Mouse (Mus musculus) forebrain, embryonic 13.5 days (tissue): ENCODE measurements at regions not wholly inside any gene's neighbourhood (a gene's known extent, or its start where the extent isn't known, plus 50 kb on each side); places are given as distances from the start of the nearest gene placed in this dataset.

Source experiments
- ATAC-seq: fragments of 200-750 bp; cut with Nextera tagmentation; 2 replicates; pipeline ENCODE4 v1.8.0; 2017
- H3K27ac ChIP-seq: fragments of 300-500 bp; sonication (generic); 2 replicates; pipeline ENCODE4 v1.5.1; 2015; ENCODE audit warnings: inconsistent platforms, mild to moderate bottlenecking, moderate library complexity
- H3K27me3 ChIP-seq: fragments of 300-500 bp; sonication (generic); 2 replicates; pipeline ENCODE4 v1.6.1; 2015; ENCODE audit warnings: mild to moderate bottlenecking, inconsistent platforms
- H3K36me3 ChIP-seq: fragments of 300-500 bp; sonication (generic); 2 replicates; pipeline ENCODE4 v1.6.1; 2015; ENCODE audit warnings: mild to moderate bottlenecking, inconsistent platforms; ENCODE audit not compliant: poor library complexity, severe bottlenecking
- H3K4me1 ChIP-seq: fragments of 300-500 bp; sonication (generic); 2 replicates; pipeline ENCODE4 v1.6.1; 2015; ENCODE audit warnings: inconsistent platforms
- H3K4me2 ChIP-seq: fragments of 300-500 bp; sonication (generic); 2 replicates; pipeline ENCODE4 v1.6.1; 2015; ENCODE audit warnings: inconsistent platforms, mild to moderate bottlenecking, moderate library complexity
- H3K4me3 ChIP-seq: fragments of 300-500 bp; sonication (generic); 2 replicates; pipeline ENCODE4 v1.5.1; 2015; ENCODE audit warnings: mild to moderate bottlenecking, inconsistent platforms
- H3K9ac ChIP-seq: fragments of 300-500 bp; sonication (generic); 2 replicates; pipeline ENCODE4 v1.6.1; 2015; ENCODE audit warnings: mild to moderate bottlenecking, inconsistent platforms
- H3K9me3 ChIP-seq: fragments of 300-500 bp; sonication (generic); replicated peaks from 2 replicates; pipeline ENCODE4 v1.6.1; 2016; ENCODE audit warnings: inconsistent platforms
- WGBS: fragments of 180-500 bp; shearing (Covaris S2); methylation state at CpG from one replicate; pipeline ENCODE4 v1.1.7; 2015; 5-methylcytosine and 5-hydroxymethylcytosine counted together

DNA sequence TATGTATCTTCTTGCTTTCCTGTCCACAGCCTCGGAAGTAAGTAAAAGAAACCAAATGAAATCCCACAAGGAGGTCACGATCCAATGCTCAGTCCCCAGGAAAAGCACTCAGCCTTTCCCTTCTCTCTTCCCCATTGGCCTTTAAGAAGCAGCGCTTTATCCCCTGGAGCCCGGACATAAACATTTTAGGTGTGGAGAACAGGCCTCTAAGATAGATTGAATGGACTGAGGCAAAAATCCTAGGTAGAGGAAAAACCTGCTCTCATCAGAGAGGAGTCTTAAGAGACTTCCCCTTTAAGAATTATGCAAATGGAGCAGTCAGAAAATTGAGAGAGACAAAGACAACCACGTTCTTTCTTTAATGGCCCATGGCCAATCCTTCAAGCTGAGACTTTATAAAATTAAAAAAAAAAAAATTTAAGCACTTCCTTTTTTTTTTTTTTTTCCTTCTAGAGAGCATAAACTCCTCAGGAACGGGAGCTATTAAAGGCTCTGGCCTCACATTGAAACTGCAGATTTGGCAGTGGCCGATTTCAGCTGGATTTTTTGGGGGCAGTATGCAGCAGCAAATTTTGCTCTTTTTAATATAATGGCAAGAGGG lies 1020.5 kb downstream of the 9330182O14Rik start:
- H3K9me3 ChIP-seq: no peaks in the 10 kb centered on the region
- peak overlapping the region; percentile 36 for H3K4me3 ChIP-seq
- H3K36me3 ChIP-seq: no peaks in the 10 kb centered on the region
- H3K9ac ChIP-seq: peak overlapping the region; percentile 60
- H3K4me1 ChIP-seq: peaks cover 12% of the 10 kb centered on the region
- H3K4me2 ChIP-seq: peak overlapping the region; percentile 64
- 21% methylated on average over 7 of the region's 7 CpGs for WGBS
- no peaks in the 10 kb centered on the region for H3K27me3 ChIP-seq
- peak; percentile 57 for ATAC-seq
- H3K27ac ChIP-seq: no peak overlapping the region

DNA sequence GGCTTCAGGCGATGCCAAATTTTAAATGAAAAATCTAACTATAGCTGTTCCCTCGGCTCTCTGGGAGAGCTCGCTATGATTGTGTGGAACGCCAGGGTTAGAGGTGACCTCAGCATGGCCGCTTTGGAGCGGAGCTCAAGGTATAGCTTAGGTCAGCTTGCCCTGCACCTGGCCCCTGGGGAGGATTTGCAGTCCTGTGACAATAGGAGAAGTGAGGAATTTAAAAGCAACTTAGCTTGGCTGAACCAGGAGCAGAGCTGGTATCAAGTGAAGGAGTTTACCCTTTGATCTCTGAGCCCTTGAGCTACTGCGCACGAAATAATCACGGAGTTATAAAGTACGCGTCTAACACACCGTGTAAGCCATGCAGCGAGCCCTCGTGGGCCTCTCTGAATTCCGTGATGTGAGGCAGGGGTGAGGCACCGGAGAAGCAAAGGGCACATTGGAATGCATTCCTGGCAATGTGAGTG lies 1021.0 kb downstream of the 9330182O14Rik start:
- H3K4me3 ChIP-seq: peak overlapping the region; percentile 36
- H3K4me2 ChIP-seq: peak overlapping the region; percentile 64
- no peaks in the 10 kb centered on the region for H3K9me3 ChIP-seq
- H3K27ac ChIP-seq: no peak overlapping the region
- 3% methylated on average over 16 of the region's 16 CpGs for WGBS
- peak overlapping the region; percentile 60 for H3K9ac ChIP-seq
- no peaks in the 10 kb centered on the region for H3K36me3 ChIP-seq
- peaks cover 12% of the 10 kb centered on the region for H3K4me1 ChIP-seq
- H3K27me3 ChIP-seq: no peaks in the 10 kb centered on the region
- peak; percentile 79 for ATAC-seq

- Histone ChIP-seq H3K36me3 (no peaks in the 10 kb centered on the region), H3K4me1 (peaks cover 12% of the 10 kb centered on the region), H3K9ac (no peak overlapping the region), H3K27me3 (no peaks in the 10 kb centered on the region), H3K27ac (no peak overlapping the region), H3K4me3 (no peak overlapping the region), H3K9me3 (no peaks in the 10 kb centered on the region), H3K4me2 (no peak overlapping the region)
- no peak for ATAC-seq
Observed at GRCm38 (mm10) chr15:41157802-41158201, 1023.6 kb downstream of the 9330182O14Rik start.

- 0 out of 2 replicates have a peak, but pooled peaks cover 4% of the 10 kb centered on the region for H3K4me1 ChIP-seq
- H3K36me3 ChIP-seq: no peaks in the 10 kb centered on the region
- no peak for ATAC-seq
- H3K9me3 ChIP-seq: no peaks in the 10 kb centered on the region
- 0 out of 2 replicates have a peak overlapping the region, but pooled peaks have one; percentile 14 for H3K4me2 ChIP-seq
- WGBS: 27% methylated on average over 8 of the region's 8 CpGs
- no peak overlapping the region for H3K4me3 ChIP-seq
- no peaks in the 10 kb centered on the region for H3K27me3 ChIP-seq
- H3K27ac ChIP-seq: no peak overlapping the region
- no peak overlapping the region for H3K9ac ChIP-seq
Observed at GRCm38 (mm10) chr15:41162268-41162667, 1028.1 kb downstream of the 9330182O14Rik start.

DNA sequence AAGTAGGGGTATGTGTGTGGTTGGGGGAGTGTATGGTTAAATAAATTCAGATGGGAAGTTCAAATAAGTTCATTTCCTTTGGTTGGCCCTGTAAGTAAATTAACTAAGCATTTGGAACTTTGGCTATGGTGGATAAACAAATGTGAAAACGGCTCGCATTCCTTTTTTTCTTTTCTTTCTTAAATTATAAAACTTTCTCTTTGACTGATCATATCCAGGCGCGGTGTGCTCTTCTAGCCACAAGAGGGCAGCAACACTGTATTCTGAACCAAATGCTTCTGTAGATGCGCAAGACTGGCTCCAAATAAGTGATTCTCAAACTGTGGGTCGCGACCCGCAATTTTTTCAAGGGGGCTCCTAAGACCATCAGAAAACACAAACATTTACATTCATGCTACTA lies 1028.6 kb downstream of the 9330182O14Rik start:
- Histone ChIP-seq H3K4me2 (no peak overlapping the region), H3K4me3 (no peak overlapping the region), H3K9me3 (no peaks in the 10 kb centered on the region), H3K27me3 (no peaks in the 10 kb centered on the region), H3K9ac (no peak overlapping the region), H3K36me3 (no peaks in the 10 kb centered on the region), H3K27ac (no peak overlapping the region), H3K4me1 (0 out of 2 replicates have a peak, but pooled peaks cover 4% of the 10 kb centered on the region)
- 3% methylated on average over 8 of the region's 8 CpGs for WGBS
- peak; percentile 74 for ATAC-seq

DNA sequence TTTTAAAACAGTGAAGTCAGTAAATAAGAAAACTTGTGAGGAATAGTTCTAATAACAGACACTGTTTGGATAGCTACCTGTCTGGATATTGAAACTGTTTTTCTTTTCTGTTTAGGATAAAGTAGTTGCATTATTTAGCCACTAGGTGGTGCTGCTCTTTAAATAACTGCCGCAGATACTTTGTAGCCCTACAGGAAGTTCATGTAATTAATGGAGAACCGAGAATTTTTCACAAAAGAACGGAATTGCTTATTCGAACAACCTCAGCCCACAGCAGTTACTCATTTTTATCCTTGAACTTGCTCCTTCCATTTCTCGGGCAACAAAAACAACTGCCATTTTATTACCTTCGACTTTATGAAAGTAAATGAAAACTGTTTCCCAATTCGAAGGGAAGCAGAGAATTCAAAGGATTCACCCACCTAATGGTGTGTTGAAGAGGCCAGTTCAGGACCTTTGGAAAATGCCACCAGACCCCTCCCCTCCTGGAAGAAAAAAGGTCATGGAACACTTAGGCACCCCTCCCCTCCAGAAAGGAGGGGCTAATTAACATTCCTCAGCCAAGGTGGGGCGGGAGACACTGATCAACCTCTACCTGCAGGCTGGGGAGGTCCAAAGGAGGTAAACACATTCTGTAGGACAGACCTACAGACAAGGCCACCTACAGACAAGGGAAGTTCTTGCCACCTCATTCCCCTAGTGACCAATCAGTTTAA lies 1029.6 kb downstream of the 9330182O14Rik start:
- H3K36me3 ChIP-seq: no peaks in the 10 kb centered on the region
- 17% methylated on average over 8 of the region's 8 CpGs for WGBS
- H3K4me1 ChIP-seq: 0 out of 2 replicates have a peak, but pooled peaks cover 4% of the 10 kb centered on the region
- no peaks in the 10 kb centered on the region for H3K27me3 ChIP-seq
- H3K9ac ChIP-seq: no peak overlapping the region
- no peaks in the 10 kb centered on the region for H3K9me3 ChIP-seq
- no peak overlapping the region for H3K27ac ChIP-seq
- peak overlapping the region; percentile 12; the same call in 1 of the 2 replicates for H3K4me3 ChIP-seq
- ATAC-seq: peak; percentile 66
- peak overlapping the region; percentile 47 for H3K4me2 ChIP-seq

DNA sequence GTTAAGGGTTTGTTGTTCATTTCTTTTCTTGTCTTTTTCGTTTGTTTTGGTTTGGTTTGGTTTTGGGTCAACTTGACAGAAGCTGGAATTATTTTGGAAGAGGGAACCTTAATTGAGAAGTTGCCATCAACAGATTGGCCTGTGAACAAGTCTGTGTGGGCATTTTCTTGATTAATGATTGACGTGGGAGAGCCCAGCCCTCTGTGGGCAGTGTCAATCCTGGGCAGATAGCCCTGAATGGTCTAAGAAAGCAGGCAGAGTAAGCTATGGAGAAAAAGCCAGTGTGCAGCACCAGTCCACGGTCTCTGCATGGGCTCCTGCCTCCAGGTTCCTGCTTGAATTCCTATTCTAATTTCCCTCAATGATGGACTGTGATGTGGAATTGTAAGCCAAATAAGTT lies 1031.4 kb downstream of the 9330182O14Rik start:
- H3K9me3 ChIP-seq: no peaks in the 10 kb centered on the region
- no peak overlapping the region for H3K4me3 ChIP-seq
- H3K4me1 ChIP-seq: 0 out of 2 replicates have a peak, but pooled peaks cover 4% of the 10 kb centered on the region
- no peaks in the 10 kb centered on the region for H3K27me3 ChIP-seq
- no peak for ATAC-seq
- H3K36me3 ChIP-seq: no peaks in the 10 kb centered on the region
- H3K27ac ChIP-seq: no peak overlapping the region
- 80% methylated on average over 3 of the region's 3 CpGs for WGBS
- no peak overlapping the region for H3K4me2 ChIP-seq
- no peak overlapping the region for H3K9ac ChIP-seq

DNA sequence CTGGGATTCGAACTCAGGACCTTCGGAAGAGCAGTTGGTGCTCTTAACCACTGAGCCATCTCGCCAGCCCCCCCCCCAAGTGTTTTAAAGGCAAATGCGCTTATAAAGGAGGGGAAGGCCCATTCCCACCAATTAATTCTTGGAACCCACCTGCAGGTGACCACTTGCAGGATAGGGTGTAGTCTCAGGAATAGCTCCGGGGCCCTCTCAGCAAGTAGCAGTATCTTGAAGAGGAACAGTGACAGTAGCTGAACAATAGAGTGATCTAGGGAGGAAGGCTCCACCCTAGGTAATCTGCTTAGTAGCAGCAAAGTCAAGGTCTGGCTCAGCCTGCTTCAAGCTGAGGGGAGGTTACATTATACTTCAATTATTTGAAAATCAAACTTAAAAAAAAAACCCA lies 1056.6 kb downstream of the 9330182O14Rik start:
- no peaks in the 10 kb centered on the region for H3K9me3 ChIP-seq
- no peaks in the 10 kb centered on the region for H3K4me1 ChIP-seq
- no peak overlapping the region for H3K9ac ChIP-seq
- ATAC-seq: no peak
- H3K36me3 ChIP-seq: no peaks in the 10 kb centered on the region
- WGBS: 84% methylated on average over 5 of the region's 5 CpGs
- H3K27me3 ChIP-seq: no peaks in the 10 kb centered on the region
- H3K4me3 ChIP-seq: no peak overlapping the region
- H3K27ac ChIP-seq: no peak overlapping the region
- no peak overlapping the region for H3K4me2 ChIP-seq

- no peaks in the 10 kb centered on the region for H3K36me3 ChIP-seq
- ATAC-seq: peak; percentile 86
- no peaks in the 10 kb centered on the region for H3K9me3 ChIP-seq
- no peaks in the 10 kb centered on the region for H3K4me1 ChIP-seq
- H3K4me2 ChIP-seq: no peak overlapping the region
- WGBS: 31% methylated on average over 3 of the region's 3 CpGs
- no peak overlapping the region for H3K4me3 ChIP-seq
- no peak overlapping the region for H3K9ac ChIP-seq
- no peaks in the 10 kb centered on the region for H3K27me3 ChIP-seq
- H3K27ac ChIP-seq: no peak overlapping the region
Observed at GRCm38 (mm10) chr15:41193240-41193639, 1059.1 kb downstream of the 9330182O14Rik start.

GRCm38 (mm10) chr15:41223801-41224200 lies 1089.6 kb downstream of the 9330182O14Rik start:
- ATAC-seq: no peak
- Histone ChIP-seq H3K9me3 (no peaks in the 10 kb centered on the region), H3K9ac (no peak overlapping the region), H3K4me2 (no peak overlapping the region), H3K4me1 (no peaks in the 10 kb centered on the region), H3K27ac (no peak overlapping the region), H3K4me3 (no peak overlapping the region), H3K27me3 (no peaks in the 10 kb centered on the region), H3K36me3 (no peaks in the 10 kb centered on the region)
- WGBS: 79% methylated on average over 1 of the region's 1 CpGs

- Histone ChIP-seq H3K4me2 (no peak overlapping the region), H3K9me3 (no peaks in the 10 kb centered on the region), H3K4me1 (no peaks in the 10 kb centered on the region), H3K9ac (no peak overlapping the region), H3K27ac (no peak overlapping the region), H3K4me3 (no peak overlapping the region), H3K27me3 (no peaks in the 10 kb centered on the region), H3K36me3 (no peaks in the 10 kb centered on the region)
- 25% methylated on average over 2 of the region's 2 CpGs for WGBS
- ATAC-seq: no peak
Observed at GRCm38 (mm10) chr15:41232406-41233060, 1098.4 kb downstream of the 9330182O14Rik start.
